Mouse (Mus musculus) midbrain, embryonic 14.5 days (tissue): ENCODE measurements around the gene Slc16a13. TPM values are rescaled to one million over a fixed set of nuclear protein-coding genes. Genes with fewer than 3 reads are reported as not detected.

Source experiments
- ATAC-seq: fragments of 200-750 bp; cut with Nextera tagmentation; 2 replicates; pipeline ENCODE4 v1.8.0; 2017; ENCODE audit warnings: moderate number of reproducible peaks, moderate library complexity; ENCODE audit not compliant: low FRiP score, low TSS enrichment
- DNase-seq: peaks from one replicate; pipeline ENCODE4 v3.0.0-alpha.2; 2015
- H3K27ac ChIP-seq: fragments of 300-500 bp; sonication (generic); replicated peaks from 2 replicates; pipeline ENCODE4 v1.5.1; 2014; ENCODE audit warnings: mild to moderate bottlenecking, low read depth, low read length, moderate library complexity
- H3K27me3 ChIP-seq: fragments of 300-500 bp; sonication (generic); 2 replicates; pipeline ENCODE4 v1.6.1; 2014; ENCODE audit warnings: low read length, control low read depth, mixed read lengths; ENCODE audit not compliant: control insufficient read depth, insufficient read depth
- H3K36me3 ChIP-seq: fragments of 300-500 bp; sonication (generic); 2 replicates; pipeline ENCODE4 v1.6.1; 2014; ENCODE audit warnings: low read length, control low read depth; ENCODE audit not compliant: control insufficient read depth, insufficient read depth
- H3K4me1 ChIP-seq: fragments of 300-500 bp; sonication (generic); 2 replicates; pipeline ENCODE4 v1.6.1; 2014; ENCODE audit warnings: mild to moderate bottlenecking, antibody characterized with exemption, low read length, control low read depth; ENCODE audit not compliant: control insufficient read depth, insufficient read depth
- H3K4me2 ChIP-seq: fragments of 300-500 bp; sonication (generic); 2 replicates; pipeline ENCODE4 v1.6.1; 2014; ENCODE audit warnings: mild to moderate bottlenecking, low read length, moderate library complexity
- H3K4me3 ChIP-seq: fragments of 300-500 bp; sonication (generic); replicated peaks from 2 replicates; pipeline ENCODE4 v1.5.1; 2014; ENCODE audit warnings: low read depth, low read length
- H3K9ac ChIP-seq: fragments of 300-500 bp; sonication (generic); replicated peaks from 2 replicates; pipeline ENCODE4 v1.6.1; 2014; ENCODE audit warnings: mild to moderate bottlenecking, low read length, moderate library complexity
- H3K9me3 ChIP-seq: fragments of 300-500 bp; sonication (generic); 2 replicates; pipeline ENCODE4 v1.6.1; 2016; ENCODE audit warnings: low read length, control low read depth, mixed read lengths; ENCODE audit not compliant: control insufficient read depth
- WGBS: fragments of 180-500 bp; shearing (Covaris S2); extraction: QIAGEN DNeasy Blood & Tissue Kit; methylation state at CpG from one replicate; pipeline ENCODE4 v1.1.7; 2014; 5-methylcytosine and 5-hydroxymethylcytosine counted together
- polyA plus RNA-seq: library from polyadenylated mRNA; unstranded; fragments of >200 nt; fragmentation: Nextera tagmentation; extraction: Ambion mirVana; gene quantifications from 2 replicates; pipeline ENCODE4 v1.2.1, GENCODE M21; 2014

Slc16a13 gene
- polyA plus RNA-seq, 1 experiment from 2014 or later = 10.7 TPM

- Histone ChIP-seq H3K9ac (no peak overlapping the region), H3K9me3 (no peaks in the 10 kb centered on the region), H3K36me3 (no peaks in the 10 kb centered on the region), H3K27ac (no peak overlapping the region), H3K4me2 (no peak overlapping the region), H3K27me3 (peaks cover 56% of the 10 kb centered on the region), H3K4me1 (peaks cover 5% of the 10 kb centered on the region; the same call in 1 of the 2 replicates), H3K4me3 (no peak overlapping the region)
- 87% methylated on average over 4 of the region's 4 CpGs for WGBS
- no peak for ATAC-seq
- DNase-seq = no peak
Observed at GRCm38 (mm10) chr11:70227661-70228245, 6.9 kb upstream of the Slc16a13 start.

- no peaks in the 10 kb centered on the region for H3K9me3 ChIP-seq
- 43% methylated on average over 5 of the region's 5 CpGs for WGBS
- 0 out of 2 replicates have a peak overlapping the region, but pooled peaks have one; percentile 13 for H3K9ac ChIP-seq
- H3K4me3 ChIP-seq = no peak overlapping the region
- DNase-seq = no peak
- H3K4me1 ChIP-seq = peaks cover 7% of the 10 kb centered on the region; the same call in 1 of the 2 replicates
- no peak overlapping the region for H3K27ac ChIP-seq
- no peaks in the 10 kb centered on the region for H3K36me3 ChIP-seq
- peaks cover 56% of the 10 kb centered on the region for H3K27me3 ChIP-seq
- peak overlapping the region; percentile 41; the same call in 1 of the 2 replicates for H3K4me2 ChIP-seq
- no peak for ATAC-seq
Observed at GRCm38 (mm10) chr11:70227126-70227525, 6.3 kb upstream of the Slc16a13 start.

GRCm38 (mm10) chr11:70226602-70226890, 5.7 kb upstream of the Slc16a13 start:
- Histone ChIP-seq H3K4me1 (peaks cover 13% of the 10 kb centered on the region), H3K36me3 (no peaks in the 10 kb centered on the region), H3K9me3 (no peaks in the 10 kb centered on the region), H3K27me3 (peaks cover 56% of the 10 kb centered on the region), H3K4me2 (peak overlapping the region; percentile 41), H3K4me3 (peak overlapping the region; percentile 18), H3K9ac (0 out of 2 replicates have a peak overlapping the region, but pooled peaks have one; percentile 13), H3K27ac (no peak overlapping the region)
- DNase-seq = no peak
- ATAC-seq = no peak
- 10% methylated on average over 18 of the region's 18 CpGs for WGBS

- H3K4me1 ChIP-seq = peaks cover 14% of the 10 kb centered on the region
- no peak overlapping the region for H3K27ac ChIP-seq
- 19% methylated on average over 27 of the region's 27 CpGs for WGBS
- peaks cover 56% of the 10 kb centered on the region for H3K27me3 ChIP-seq
- H3K4me2 ChIP-seq = peak overlapping the region; percentile 41
- ATAC-seq (no peak), DNase-seq (peak; percentile 52)
- H3K9me3 ChIP-seq = no peaks in the 10 kb centered on the region
- no peaks in the 10 kb centered on the region for H3K36me3 ChIP-seq
- H3K4me3 ChIP-seq = peak overlapping the region; percentile 18
- no peak overlapping the region for H3K9ac ChIP-seq
Observed at GRCm38 (mm10) chr11:70225798-70226601, 5.1 kb upstream of the Slc16a13 start.

DNA sequence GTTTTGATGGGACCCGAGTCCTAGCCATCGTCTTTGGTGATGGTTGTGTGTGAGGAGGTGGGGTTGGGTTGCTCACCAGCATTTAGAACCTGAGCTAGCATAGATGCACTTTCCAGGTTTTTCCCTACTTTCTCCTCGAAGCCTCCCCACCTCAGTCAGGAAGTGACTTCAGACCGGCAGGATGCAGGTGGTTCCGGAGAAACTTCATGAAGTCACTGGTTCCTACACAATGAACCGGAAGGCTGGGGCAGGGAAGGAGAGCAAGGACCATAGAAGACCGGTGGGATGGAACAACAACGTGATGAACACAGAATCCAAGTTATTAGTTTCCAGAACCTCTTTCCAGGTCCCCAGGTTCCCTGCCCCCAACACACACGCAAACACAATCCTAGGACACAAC, 2.9 kb upstream of the Slc16a13 start:
- Histone ChIP-seq H3K9ac (no peak overlapping the region), H3K27ac (no peak overlapping the region), H3K9me3 (no peaks in the 10 kb centered on the region), H3K4me1 (peaks cover 27% of the 10 kb centered on the region), H3K27me3 (peaks cover 35% of the 10 kb centered on the region), H3K36me3 (no peaks in the 10 kb centered on the region), H3K4me3 (no peak overlapping the region), H3K4me2 (no peak overlapping the region)
- WGBS = 87% methylated on average over 9 of the region's 9 CpGs
- ATAC-seq = no peak
- no peak for DNase-seq

DNA sequence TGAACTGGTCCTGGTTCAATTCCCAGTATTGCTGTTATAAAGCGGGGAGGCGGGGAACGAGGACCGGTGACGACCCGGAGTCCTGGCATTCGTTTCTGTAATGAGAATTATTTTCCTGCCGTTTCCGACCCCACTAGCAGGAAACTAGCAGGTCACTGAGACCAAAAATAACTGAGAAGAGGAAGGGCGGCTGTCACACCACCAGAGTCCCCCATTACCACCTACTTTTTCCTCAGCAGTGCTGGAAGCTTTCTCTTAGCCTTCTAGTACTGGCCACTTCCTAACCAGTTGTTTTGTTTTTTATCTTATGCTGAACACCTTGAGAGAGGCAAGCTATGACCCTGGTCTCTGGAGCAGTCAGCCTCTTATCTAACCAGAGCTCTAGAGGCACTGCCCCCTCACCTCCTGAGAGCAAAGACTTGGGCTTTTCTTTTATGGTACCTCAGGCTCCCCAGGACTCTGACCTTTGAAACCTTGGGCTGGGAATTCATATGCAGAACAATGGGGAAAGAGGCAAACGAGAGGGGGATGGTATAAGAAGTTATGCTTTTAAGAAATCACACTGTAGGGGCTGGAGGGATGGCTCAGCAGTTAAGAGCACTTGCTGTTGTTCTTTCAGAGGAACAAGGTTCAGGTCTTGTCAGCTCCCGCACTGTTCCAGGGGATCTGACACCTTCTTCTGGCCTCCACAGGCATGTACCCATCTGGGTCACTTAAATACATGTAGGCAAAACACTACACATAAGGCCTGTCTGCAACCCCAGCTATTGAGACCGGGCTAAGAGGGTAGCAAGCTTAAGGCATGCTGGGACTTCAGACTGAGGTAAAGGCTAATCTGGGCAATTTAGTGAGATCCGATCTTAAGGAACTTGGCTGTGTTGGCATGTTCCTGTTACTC, 988 bp upstream of the Slc16a13 start:
- Histone ChIP-seq H3K4me2 (peak overlapping the region; percentile 88), H3K27me3 (peaks cover 20% of the 10 kb centered on the region), H3K4me3 (peak overlapping the region; percentile 57), H3K4me1 (peaks cover 30% of the 10 kb centered on the region), H3K9me3 (no peaks in the 10 kb centered on the region), H3K9ac (peak overlapping the region; percentile 60), H3K36me3 (peaks cover 12% of the 10 kb centered on the region; the same call in 1 of the 2 replicates), H3K27ac (peak overlapping the region; percentile 88)
- ATAC-seq (no peak), DNase-seq (no peak)
- 10% methylated on average over 14 of the region's 14 CpGs for WGBS

- Histone ChIP-seq H3K27me3 (peaks cover 22% of the 10 kb centered on the region), H3K27ac (peak overlapping the region; percentile 88), H3K4me3 (peak overlapping the region; percentile 57), H3K36me3 (peaks cover 15% of the 10 kb centered on the region; the same call in 1 of the 2 replicates), H3K4me1 (peaks cover 30% of the 10 kb centered on the region), H3K9me3 (no peaks in the 10 kb centered on the region), H3K9ac (peak overlapping the region; percentile 81), H3K4me2 (peak overlapping the region; percentile 88)
- ATAC-seq = no peak
- under 1% methylated on average over 24 of the region's 24 CpGs for WGBS
- no peak for DNase-seq
Observed at GRCm38 (mm10) chr11:70220323-70220722, 541 bp downstream of the Slc16a13 start.

- no peak for ATAC-seq
- Histone ChIP-seq H3K27ac (peak overlapping the region; percentile 88), H3K36me3 (peaks cover 15% of the 10 kb centered on the region; the same call in 1 of the 2 replicates), H3K27me3 (peaks cover 23% of the 10 kb centered on the region), H3K4me2 (peak overlapping the region; percentile 88), H3K4me3 (peak overlapping the region; percentile 57), H3K4me1 (peaks cover 33% of the 10 kb centered on the region), H3K9ac (peak overlapping the region; percentile 81), H3K9me3 (no peaks in the 10 kb centered on the region)
- 53% methylated on average over 7 of the region's 7 CpGs for WGBS
- no peak for DNase-seq
Observed at GRCm38 (mm10) chr11:70219873-70220272, 991 bp downstream of the Slc16a13 start.
